Mouse (Mus musculus) bone marrow, adult 2 months (tissue): ENCODE data around the gene Ubald2.

Source experiments
- CTCF ChIP-seq: fragments of 200-500 bp; IDR thresholded peaks from 2 replicates; pipeline ENCODE4 v1.5.1; 2011; ENCODE audit warnings: low read length, control low read depth; ENCODE audit not compliant: control insufficient read depth, insufficient read depth
- POLR2A ChIP-seq: fragments of 200-500 bp; IDR thresholded peaks from 2 replicates; pipeline ENCODE4 v1.6.1; 2011; ENCODE audit warnings: low read depth, mild to moderate bottlenecking, control low read depth, low read length, borderline replicate concordance; ENCODE audit not compliant: control insufficient read depth

DNA sequence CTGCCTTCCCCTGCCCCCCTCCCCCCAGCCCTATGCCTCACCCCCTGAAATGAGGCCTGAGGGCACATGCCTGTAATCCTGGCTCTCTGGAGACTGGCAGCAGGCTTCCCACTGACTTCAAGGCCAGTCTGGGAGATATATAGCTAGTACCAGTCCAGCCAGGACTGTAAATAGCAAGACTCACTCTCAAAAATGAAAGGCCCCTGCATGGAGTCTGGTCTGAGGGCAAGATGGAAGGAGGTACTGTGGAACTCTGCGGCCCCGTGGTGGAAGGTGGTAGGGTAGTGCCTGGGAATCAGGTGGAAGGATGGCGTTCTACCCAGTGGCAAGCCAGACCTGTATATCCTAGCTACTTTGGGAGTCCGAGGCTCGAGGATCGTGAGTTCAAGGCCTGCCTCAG is 10.0 kb downstream of the Ubald2 start:
- no peak for TF ChIP-seq CTCF
- no peak for TF ChIP-seq POLR2A
